Mouse (Mus musculus) cerebellum, adult 2 months (tissue): ENCODE data around the gene Ttc19. TPM values are rescaled to one million over a fixed set of nuclear protein-coding genes. Genes with fewer than 3 reads are reported as not detected.
A peak's percentile ranks its signal among the peaks of the same experiment; 100 is the strongest.

Source experiments
- DNase-seq, 2 experiments: peaks; one replicate each; pipeline ENCODE4 v3.0.0; 2021
- H3K27ac ChIP-seq: fragments of 200-500 bp; 2 replicates; pipeline ENCODE4 v1.5.1; 2012; ENCODE audit warnings: low read length, control low read depth, inconsistent platforms; ENCODE audit not compliant: insufficient read depth
- H3K27me3 ChIP-seq: fragments of 200-500 bp; 2 replicates; pipeline ENCODE4 v1.6.1; 2012; ENCODE audit warnings: inconsistent platforms, mild to moderate bottlenecking, low read length, moderate library complexity; ENCODE audit not compliant: control insufficient read depth, insufficient read depth
- H3K4me1 ChIP-seq: fragments of 200-500 bp; 2 replicates; pipeline ENCODE4 v1.6.1; 2011; ENCODE audit warnings: low read length; ENCODE audit not compliant: control insufficient read depth, insufficient read depth
- H3K4me3 ChIP-seq: fragments of 200-500 bp; replicated peaks from 2 replicates; pipeline ENCODE3; 2011; ENCODE audit warnings: mild to moderate bottlenecking, low read depth, low read length, control low read depth; ENCODE audit not compliant: insufficient read depth
- CTCF ChIP-seq: fragments of 200-500 bp; IDR thresholded peaks from 2 replicates; pipeline ENCODE4 v1.5.1; 2011; ENCODE audit warnings: low read depth, mild to moderate bottlenecking, control low read depth, low read length, moderate library complexity, borderline replicate concordance; ENCODE audit not compliant: insufficient read depth
- POLR2A ChIP-seq: fragments of 200-500 bp; IDR thresholded peaks from 2 replicates; pipeline ENCODE4 v1.6.1; 2011; ENCODE audit warnings: low read length, control low read depth, borderline replicate concordance; ENCODE audit not compliant: insufficient read depth
- WGBS: fragments of 180-500 bp; shearing (Covaris S2); methylation state at CpG from one replicate; pipeline ENCODE4 v1.1.7; 2018; 5-methylcytosine and 5-hydroxymethylcytosine counted together
- polyA plus RNA-seq: library from polyadenylated mRNA; depleted of rRNA; stranded (reverse); fragments of >200 nt; gene quantifications from 2 replicates; pipeline ENCODE4 v1.2.3, GENCODE M21; 2012

Gene Ttc19
- polyA plus RNA-seq, 1 experiment = 40.1 TPM

DNA sequence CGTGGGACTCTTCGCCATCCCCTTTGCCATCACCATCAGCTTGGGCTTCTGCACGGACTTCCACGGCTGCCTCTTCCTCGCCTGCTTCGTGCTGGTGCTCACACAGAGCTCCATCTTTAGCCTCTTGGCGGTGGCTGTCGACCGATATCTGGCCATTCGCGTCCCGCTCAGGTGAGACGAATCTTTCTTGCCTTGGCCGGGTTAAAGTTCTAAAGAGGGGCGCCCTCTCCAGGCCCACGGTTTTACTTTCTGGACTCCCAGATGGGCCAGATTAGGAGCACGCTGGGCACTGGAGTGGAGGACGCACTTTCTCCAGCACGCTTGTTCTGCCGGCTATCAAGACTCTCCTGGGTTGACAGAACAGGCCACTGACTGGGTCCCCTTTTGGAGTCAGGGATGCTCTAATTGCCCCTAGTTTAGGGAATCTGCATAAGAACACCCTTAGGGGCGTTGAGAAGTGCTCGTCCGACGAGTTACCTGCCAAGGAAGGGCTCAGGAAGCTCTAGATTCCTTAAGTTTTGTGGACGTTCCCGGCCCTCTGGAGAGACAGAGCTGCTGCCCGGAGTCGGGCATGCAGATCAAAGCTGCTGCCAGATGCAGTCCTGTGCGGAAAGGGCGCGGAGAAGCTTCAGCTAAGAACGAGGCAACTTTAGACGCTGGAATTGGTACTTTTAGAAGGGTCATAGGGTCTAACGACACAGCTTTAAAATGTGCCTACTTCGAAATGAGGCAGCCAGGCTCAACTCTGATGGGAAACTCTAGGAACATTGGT lies 31.8 kb upstream of the Ttc19 start:
- H3K4me1 ChIP-seq = no peaks in the 10 kb centered on the region
- TF ChIP-seq CTCF (no peak; the same call in 1 of the 2 replicates), POLR2A (no peak)
- H3K4me3 ChIP-seq = peak overlapping the region; percentile 44
- no peak overlapping the region for H3K27ac ChIP-seq
- peak; percentile 36 to 43 for DNase-seq
- H3K27me3 ChIP-seq = peaks cover 2% of the 10 kb centered on the region; the same call in 1 of the 2 replicates
- WGBS = 5% methylated on average over 35 of the region's 35 CpGs

DNA sequence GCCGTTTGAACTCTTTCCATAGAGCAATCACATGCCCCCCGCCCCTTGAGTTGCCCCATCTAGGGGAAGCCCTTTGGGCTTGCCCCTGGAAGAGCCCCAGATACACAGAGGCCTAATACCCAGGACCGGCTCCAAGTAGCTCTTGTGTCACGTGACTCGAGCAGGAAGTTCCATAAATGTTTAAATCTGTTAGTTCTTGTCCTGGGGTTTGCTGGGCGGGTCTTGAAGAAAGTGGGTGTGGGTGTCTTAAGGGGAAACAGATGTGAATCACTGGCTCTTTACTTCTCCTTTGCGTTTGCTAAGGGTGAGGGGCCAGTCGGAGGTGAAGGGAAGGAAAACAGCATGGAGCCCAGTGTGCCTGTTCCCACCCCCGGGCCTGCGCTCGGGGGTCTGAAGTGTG lies 30.2 kb upstream of the Ttc19 start:
- DNase-seq = no peak
- H3K4me3 ChIP-seq = no peak overlapping the region
- H3K27me3 ChIP-seq = peaks cover 2% of the 10 kb centered on the region; the same call in 1 of the 2 replicates
- H3K4me1 ChIP-seq = no peaks in the 10 kb centered on the region
- no peak for TF ChIP-seq POLR2A
- TF ChIP-seq CTCF = no peak
- no peak overlapping the region for H3K27ac ChIP-seq
- 74% methylated on average over 11 of the region's 11 CpGs for WGBS

DNA sequence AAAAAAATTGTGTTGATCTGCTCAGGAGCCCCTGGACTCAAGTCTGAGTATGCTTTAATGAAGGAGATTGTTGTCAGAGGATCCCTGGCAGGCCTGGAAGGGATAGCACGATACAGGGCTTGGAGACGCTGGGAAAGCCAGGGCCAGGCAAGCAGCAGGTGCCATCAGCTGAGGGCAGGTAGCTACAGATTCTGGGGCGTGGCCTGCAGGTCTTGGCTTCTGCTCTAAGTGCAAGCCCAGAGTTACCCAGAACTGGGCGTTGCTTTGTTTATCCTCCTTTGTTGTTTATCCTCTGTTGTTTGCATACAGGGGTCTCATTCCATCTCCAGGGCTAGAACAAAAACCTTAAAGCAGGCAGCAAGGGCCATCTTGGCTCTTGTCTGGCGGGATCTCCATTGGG lies 27.9 kb upstream of the Ttc19 start:
- TF ChIP-seq CTCF = no peak
- TF ChIP-seq POLR2A = no peak
- 77% methylated on average over 5 of the region's 5 CpGs for WGBS
- Histone ChIP-seq H3K27me3 (no peaks in the 10 kb centered on the region), H3K27ac (no peak overlapping the region), H3K4me3 (no peak overlapping the region), H3K4me1 (no peaks in the 10 kb centered on the region)
- no peak for DNase-seq

DNA sequence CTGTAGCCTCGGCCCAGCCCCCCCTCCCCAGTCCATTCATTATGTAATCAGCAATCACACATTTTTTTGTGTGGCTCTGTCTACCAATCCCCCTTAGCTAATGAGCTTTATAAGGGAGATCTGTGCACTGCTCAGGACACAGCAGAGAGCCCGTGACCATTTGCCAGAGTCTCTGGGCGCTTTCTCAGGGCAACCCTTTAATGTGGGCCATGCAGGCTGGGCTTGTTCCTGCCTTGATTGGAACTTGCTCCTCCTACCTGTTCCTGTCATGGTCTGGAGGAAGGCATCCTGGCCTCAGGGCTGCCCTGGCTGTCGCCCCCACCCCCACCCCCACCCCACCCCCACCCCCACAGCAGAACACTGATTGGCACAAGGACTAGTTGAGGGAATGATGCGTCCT lies 22.1 kb upstream of the Ttc19 start:
- 55% methylated on average over 5 of the region's 5 CpGs for WGBS
- H3K27ac ChIP-seq = no peak overlapping the region

DNA sequence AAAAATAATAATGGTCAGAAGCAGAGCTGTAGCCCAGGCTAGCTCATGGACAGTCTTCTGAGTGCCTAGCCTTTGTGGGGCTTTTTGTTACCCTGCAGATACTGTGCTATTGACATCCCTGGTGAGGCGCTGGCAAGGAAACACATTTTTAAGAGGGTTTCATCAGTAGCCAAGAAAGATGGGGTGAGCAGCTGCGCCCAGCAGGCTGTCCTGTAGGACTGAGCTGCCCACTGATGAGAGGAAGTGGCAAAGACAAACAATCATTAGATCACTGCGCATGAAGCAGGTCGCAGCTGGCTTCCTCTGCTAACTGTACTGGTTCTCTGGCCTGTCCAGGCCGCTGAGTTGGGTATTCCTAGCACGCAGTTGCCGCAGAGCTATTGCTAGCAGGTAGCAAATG lies 17.7 kb upstream of the Ttc19 start:
- H3K4me3 ChIP-seq = no peak overlapping the region
- no peaks in the 10 kb centered on the region for H3K4me1 ChIP-seq
- no peaks in the 10 kb centered on the region for H3K27me3 ChIP-seq
- no peak for DNase-seq
- no peak overlapping the region for H3K27ac ChIP-seq
- WGBS = 34% methylated on average over 7 of the region's 7 CpGs
- no peak for TF ChIP-seq POLR2A
- no peak for TF ChIP-seq CTCF

More for the DNA sequence above, 22.1 kb upstream of the Ttc19 start:
- H3K27me3 ChIP-seq = no peaks in the 10 kb centered on the region
- H3K4me1 ChIP-seq = no peaks in the 10 kb centered on the region
- no peak for DNase-seq
- no peak for TF ChIP-seq CTCF
- H3K4me3 ChIP-seq = no peak overlapping the region

DNA sequence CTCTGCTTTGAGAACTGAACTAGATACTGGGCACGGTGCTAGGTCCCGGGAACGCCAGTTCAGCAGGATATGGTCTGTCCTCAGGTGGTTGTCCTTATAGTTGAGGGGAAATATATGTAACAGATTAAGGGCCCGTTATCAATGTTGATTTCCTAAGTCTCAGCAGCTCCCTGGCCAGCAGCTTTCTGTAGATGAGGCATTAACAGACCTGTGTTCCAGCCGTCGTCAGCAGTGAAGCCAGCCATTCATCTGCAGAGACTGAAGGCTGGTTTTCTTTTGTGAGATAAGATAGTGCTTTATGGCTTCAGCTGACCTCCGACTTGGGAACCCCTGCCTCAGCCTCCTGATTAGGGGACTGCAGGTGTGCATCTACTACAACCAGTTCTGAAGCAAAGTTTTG lies 17.3 kb upstream of the Ttc19 start:
- 66% methylated on average over 7 of the region's 7 CpGs for WGBS
- Histone ChIP-seq H3K27ac (no peak overlapping the region), H3K4me3 (no peak overlapping the region), H3K4me1 (no peaks in the 10 kb centered on the region), H3K27me3 (no peaks in the 10 kb centered on the region)
- no peak for DNase-seq
- no peak for TF ChIP-seq POLR2A
- TF ChIP-seq CTCF = no peak

DNA sequence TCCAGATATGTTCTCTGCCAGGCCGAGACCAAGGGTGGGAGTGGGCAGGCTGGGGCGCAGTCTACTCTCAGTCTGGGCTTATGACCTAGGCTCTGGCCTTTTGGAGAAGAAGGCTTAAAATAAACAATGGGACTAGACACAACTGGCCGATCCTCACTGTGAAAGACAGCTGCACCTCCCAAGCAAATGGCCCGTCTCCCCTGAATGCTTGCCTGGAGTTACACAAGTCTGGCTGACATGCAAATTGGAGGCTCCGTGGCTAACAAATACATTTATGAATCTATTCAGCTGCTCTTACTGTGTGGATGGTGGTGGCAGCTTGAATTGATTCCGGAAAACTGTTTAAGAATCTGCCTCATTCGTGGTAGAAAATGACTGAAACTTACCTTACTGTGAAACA lies 15.6 kb upstream of the Ttc19 start:
- H3K27ac ChIP-seq = no peak overlapping the region
- no peaks in the 10 kb centered on the region for H3K4me1 ChIP-seq
- no peak for DNase-seq
- no peak overlapping the region for H3K4me3 ChIP-seq
- WGBS = 65% methylated on average over 7 of the region's 7 CpGs
- TF ChIP-seq CTCF = no peak
- TF ChIP-seq POLR2A = no peak
- no peaks in the 10 kb centered on the region for H3K27me3 ChIP-seq

DNA sequence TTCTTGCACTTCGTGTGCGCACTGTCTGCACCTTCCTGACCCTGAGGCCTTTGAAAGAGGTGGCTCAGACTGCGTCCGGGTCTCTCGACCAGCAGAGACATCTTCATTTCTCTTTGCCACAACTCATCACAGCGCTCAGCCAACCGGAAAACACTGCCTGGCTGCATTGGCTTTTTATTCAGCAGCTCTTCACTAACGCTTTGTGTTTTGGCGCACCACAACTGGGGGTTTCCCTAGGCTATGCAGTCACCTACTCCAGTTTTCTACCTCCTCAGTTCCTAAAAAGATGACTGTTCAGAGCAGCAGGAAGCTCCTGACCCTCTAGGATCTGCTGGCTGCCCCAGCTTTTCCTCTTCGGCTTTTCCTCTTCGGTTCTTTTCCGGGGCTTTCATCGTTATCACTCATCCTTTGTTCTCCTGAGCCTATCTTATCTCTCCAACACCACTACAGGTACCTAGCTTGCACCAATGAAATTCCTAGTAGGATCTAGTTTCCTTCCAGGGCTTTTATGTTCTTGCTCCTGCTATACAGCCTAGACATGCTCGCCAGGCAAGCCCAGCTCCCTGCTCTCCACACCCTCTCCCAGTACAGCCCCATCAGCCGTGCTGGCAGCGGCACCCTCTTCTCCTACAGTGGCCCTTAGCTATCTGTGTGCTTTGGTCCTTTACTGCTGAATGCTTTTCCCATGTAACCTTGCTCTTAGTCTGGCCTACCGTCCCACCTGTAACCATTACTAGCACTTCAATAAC lies 14.6 kb upstream of the Ttc19 start:
- TF ChIP-seq POLR2A (no peak), CTCF (no peak)
- 54% methylated on average over 17 of the region's 17 CpGs for WGBS
- no peak for DNase-seq
- H3K4me3 ChIP-seq = no peak overlapping the region
- no peaks in the 10 kb centered on the region for H3K27me3 ChIP-seq
- no peaks in the 10 kb centered on the region for H3K4me1 ChIP-seq
- no peak overlapping the region for H3K27ac ChIP-seq
